Mouse (Mus musculus): ENCODE measurements around the gene Efcab3.
A peak's percentile ranks its signal among the peaks of the same experiment; 100 is the strongest.
"Not testable (repeated sequence)": the region's sequence is repeated elsewhere in the genome, so short reads cannot be mapped to it uniquely, and the experiment has no call there.

Gene Efcab3

DNA sequence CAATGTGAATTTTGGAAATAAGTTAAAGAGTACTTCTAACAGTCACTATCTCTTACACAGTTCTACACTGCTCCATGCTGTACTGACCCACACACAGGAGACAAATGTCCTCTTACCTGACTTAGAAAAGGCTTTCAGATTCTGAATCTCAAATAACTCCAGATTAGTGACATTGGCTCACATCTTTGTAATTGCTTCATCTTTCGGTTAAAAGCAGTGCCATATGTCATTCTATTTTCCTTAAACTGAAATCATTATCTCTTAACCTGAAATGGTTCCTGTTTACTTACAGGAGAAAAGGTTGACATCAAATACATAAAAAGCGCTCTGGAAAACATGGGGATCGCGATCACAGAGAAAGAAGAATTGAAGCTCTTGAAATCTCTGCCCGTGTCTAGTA, at the start of gene Efcab3:
Gene Efcab3, plus strand, starts transcription at position 301 of the 400 bp plus-strand sequence.
- DNase-seq, result no peak

DNA sequence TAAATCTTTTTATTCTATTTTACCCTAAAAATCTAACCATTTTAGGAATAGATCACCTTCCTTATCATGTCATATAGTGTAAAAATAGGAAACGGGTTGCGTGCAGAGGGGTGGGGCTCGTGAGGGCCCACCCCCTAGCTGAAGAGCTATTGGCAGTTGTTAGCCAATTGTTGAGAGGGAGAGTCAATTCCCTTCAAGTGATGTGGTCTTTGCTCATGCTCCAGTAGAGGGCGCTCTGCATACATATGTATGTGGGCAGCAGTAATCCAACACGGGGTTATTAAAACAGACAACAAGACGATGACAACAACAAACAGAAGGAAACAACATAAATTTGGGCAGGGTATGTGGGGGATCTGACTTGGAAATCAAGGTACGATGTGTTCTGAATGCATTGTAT, 42.3 kb upstream of the Efcab3 start:
- DNase-seq, result peak; percentile 19

DNA sequence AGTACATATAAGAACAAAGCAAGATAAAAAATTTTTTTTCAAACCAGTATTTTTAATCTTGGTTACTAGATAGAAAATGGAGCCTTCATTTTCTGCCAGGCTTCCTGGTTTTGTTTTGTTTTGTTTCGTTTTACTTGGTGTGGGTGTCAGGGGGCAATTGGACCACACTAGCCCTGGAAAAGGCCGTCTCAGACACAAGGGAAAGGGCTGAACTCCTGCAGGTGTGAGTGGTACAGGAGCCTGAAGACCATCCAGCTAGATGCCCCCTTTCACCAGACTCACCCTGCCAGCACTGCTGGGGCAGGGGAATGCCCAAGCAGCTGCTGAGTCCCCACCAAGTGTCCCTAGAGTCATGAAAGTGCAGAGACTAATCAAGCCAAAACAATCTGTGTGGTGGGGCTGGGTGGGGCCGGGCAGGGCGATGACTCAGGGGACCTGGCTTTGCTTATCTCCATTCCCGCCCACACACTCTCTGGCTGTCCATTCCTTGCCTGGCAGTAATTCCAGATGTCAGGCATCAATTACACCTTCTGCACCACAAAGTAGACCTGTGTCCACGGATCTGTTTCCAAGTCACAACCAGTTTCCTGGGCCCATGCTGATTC, 34.5 kb upstream of the Efcab3 start:
- no peak for DNase-seq

DNA sequence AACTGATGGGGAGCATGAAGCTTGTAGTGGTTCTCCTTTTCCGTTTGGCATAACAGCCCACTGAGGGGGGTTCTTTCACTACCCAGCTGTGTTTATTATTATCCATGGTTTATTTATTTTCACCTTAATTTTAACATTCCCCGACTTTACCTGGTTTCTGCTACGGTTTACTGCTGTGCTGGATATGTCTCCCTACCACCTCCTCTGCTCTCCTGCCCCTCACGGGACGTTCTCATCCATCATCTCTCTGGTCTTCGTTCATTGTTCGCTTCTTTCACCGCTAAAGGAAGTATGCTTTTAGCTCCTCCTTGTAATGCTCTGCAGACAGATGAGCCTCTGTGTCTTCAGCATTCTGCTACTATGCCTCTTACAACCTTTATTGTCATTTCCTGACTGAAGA, 33.9 kb upstream of the Efcab3 start:
- DNase-seq, result no peak

DNA sequence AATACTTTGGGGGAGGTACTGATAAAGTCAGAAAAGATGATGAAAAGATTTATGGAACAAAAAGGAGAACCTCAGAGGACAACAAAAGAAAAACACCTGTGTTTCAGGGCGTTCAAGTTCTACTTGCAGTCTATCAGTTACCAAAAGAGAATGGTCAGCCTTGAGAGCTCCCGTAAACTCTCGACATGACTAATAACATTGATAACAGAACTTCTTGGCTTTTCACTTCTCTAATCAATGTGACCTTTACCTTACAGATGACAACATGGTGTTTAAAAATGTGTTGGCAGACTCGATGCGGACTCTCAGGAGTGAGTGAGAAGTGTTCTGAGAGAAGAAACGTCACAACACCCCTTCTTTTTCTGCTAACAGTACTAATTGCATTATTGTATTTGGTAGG, 33.2 kb upstream of the Efcab3 start:
- DNase-seq, result no peak

DNA sequence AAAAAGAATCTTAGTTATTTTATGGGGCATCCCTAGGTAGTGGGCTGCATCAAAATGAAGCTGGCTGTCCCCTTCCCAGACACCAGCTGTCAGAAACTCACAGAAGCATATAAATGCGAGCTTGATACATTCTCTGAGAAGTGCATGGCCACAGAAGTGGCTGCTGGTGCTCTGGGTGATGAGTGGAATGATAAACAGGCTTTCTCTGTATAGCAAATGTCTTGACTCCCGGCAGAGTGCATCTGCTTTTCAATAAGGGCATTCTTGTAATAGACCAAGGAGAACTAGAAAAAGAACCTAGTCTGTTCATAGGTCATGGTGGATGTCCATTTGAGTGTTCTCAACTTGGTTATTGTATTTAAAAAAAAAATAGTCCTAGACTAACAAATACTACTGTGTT, 32.3 kb upstream of the Efcab3 start:
- no peak for DNase-seq

DNA sequence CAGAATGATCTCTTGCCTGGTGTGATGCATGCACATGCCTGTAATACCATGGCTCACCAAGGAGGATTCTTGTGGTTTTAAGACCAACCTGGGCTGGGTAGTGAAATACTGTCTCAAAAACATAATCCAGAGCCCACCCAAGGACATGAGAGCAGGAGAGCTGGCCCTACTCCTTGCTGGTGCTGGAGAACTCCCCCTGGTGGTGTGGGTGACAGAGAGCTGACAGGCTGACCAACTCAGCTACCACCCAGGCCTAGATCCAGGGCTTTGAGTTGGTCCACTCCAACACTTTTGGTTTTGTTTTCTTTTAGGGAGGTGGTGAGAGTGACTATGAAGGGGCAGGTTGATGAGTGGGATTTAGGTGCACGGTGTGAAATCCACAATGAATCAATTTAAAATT, 28.3 kb upstream of the Efcab3 start:
- no peak for DNase-seq

DNA sequence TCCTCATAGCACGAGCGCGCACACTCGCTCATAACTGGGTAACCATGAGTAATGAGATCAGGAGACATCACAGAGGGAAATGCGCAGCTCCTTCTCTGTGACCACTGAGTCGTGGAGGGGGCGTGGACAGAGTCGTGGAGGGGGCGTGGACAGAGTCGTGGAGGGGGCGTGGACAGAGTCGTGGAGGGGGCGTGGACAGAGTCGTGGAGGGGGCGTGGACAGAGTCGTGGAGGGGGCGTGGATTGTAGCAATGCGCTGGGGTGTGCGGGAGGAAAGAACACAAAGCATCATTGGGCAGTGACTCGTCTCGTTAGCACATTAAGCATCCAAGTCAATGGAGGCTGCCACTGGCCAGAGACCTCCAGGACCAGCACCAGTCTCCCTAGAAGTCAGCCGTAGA, 49.1 kb downstream of the Efcab3 start:
- DNase-seq, result not testable (repeated sequence)

DNA sequence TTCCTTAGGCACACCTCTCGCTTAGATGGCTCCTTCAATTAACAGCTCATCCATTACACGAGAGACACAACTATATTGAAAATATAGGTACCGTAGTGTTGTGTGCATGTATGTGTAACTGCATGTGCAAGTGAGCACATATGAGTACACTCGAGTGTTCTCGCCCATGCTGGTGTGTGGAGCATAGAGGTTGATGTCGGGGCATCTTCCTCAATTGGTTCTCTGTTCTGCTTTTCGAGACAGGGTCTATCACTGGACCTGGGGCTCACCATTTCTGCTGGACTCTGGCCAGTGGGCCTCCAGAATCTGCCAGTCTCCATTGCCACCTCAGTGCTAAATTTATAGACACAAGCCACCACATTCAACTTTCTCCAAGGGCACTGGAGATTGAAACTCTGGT, 54.4 kb downstream of the Efcab3 start:
- no peak for DNase-seq

DNA sequence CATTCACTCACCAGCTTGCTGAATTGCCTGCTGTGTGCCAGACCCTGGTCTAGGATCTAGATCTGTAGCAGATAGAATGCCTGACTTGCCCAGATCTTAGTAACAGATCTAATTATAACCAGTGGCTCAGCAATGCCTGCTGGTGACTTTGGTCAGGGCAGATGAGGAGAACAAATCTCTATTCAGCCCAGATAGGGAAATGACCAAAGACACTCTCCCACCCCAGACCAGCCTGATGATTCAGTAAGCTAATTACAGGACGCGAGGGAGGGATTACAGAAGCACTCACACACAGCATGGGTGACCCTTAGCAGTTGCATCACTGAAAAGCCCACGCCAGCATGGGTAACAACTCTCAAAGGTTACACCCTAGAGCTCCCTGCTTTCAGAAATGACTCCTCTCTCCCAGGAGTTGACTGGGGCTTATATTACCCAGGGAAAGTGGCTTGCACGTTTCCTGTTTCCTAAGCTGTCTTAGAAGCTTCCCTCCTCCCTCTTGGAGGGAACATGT, 57.2 kb downstream of the Efcab3 start:
- DNase-seq, result no peak

DNA sequence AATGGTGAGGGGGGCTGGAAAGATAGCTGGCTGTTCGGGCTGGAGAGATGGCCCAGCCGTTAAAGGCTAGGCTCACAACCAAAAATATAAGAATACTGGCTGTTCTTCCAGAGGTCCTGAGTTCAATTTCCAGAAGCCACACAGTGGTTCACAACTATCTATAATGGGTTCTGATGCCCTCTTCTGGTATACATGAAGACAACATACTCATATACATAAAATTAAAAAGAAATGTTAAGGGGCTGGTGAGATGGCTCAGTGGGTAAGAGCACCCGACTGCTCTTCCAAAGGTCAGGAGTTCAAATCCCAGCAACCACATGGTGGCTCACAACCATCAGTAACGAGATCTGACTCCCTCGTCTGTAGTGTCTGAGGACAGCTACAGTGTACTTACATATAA, 58.4 kb downstream of the Efcab3 start:
- not testable (repeated sequence) for DNase-seq

DNA sequence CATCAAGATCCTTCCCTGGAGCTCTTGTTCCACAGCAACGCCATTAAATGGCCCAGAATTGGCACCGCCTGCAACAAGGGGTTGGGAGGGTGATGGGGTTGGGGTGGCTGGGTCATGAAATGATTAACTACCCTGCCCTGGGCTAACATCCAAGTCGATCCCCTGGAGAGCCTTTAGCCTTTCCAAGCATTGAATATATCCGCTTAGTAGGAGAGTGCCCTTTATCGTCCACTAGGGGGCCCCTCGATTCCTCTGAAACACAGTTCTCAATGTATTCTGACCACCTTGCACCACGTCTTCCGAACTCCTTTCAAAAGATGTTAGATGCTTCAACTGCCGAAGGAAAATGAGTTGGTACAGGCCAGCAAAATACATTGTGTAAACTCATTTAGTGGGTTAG, 60.6 kb downstream of the Efcab3 start:
- DNase-seq, result peak; percentile 58

DNA sequence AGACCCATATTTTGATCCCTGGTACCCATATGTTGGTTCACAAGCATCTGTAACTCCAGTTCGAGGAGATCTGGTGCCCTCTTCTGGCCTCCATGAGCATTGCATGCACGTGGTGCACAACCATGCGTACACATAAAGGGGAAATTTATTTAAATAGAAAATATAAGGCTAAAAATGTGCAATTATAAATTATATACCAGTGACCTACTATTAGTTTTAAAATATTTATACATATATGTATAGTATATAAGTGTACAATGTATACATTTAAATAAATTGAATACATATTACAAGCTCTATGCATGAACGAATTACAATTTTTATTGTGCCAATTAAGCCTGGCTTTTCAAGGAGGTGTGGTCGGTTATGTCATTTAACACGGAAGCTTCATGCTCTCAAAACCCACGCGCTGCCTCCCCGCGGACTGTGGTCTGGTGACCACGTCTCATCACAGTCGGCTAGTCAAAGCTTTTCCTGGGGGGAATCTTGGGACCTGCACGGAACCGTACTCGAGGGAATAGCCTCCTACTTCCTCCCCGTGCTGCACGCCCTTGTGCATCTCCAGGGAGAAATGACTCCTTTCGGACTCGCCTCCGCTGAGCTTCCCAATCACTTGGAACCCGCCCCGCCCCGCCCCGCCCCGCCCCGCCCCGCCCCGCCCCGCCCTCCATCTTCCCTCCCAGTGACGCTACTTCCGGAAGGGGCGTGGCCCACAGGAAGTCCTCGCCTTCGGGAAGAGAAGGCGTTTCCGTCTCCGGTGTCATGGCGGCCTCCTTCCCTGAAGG, 62.5 kb downstream of the Efcab3 start, which contains the start of gene Mettl2:
Gene Mettl2, plus strand, starts transcription at position 691 of the 785 bp plus-strand sequence.
- DNase-seq, result peak; percentile 89

DNA sequence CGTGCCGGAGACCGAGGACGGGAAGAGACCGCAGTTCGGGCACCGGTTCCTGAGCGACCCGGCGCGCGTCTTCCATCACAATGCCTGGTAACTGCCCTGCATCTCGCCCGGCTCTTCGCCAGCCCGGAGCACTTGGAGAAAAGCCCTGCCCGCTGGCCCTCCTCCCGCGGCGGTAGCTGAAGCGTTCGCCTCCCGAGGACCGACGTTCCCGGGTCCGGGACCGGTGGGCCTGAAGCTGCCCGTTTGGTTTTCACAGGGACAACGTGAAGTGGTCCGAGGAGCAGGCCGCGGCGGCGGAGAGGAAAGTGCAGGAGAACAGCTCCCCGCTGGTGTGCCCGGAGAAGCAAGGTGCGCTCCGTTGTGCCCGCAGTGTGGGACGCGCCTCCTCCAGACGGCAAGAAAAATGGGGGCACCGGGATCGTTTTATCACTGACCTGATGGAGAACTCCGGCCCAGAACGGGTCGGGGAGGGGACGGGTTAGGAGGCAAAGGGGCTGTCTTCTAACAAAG, 63.2 kb downstream of the Efcab3 start:
- DNase-seq, result peak; percentile 58

DNA sequence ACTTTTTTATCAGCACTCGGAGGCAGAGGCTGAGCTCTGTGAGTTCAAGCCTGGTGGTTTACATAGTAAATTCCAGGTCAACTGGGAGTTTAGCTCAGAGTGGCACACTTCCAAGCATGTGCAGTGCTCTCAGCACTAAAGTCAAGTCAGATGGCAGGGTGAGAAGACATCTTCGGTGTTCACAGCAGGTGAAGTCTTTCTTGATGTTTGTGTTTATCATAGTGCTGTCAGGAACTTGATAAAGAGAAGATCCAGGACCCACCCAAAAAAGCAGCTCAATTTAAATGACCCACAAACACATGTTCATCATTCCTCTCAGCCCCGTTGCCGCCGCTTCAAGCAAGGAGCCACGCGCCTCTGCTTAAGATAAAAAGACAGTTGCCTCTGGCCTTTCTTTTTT, 72.3 kb downstream of the Efcab3 start:
- DNase-seq, result no peak

DNA sequence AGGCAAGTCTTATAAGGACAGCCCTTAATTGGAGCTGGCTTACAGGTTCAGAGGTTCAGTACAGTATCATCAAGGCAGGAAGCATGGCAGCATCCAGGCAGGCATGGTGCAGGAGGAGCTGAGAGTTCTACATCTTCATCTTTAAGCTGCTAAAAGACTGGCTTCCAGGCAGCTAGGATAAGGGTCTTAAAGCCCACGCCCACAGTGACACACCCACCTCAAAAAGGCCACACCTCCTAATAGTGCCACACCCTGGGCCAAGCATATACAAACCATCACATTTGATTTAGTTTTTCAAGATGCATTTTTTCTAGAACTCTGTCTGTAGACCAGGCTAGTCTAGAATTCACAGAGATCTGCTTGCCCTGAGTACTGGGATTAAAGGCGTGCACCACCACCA, 73.9 kb downstream of the Efcab3 start:
- DNase-seq, result not testable (repeated sequence)

DNA sequence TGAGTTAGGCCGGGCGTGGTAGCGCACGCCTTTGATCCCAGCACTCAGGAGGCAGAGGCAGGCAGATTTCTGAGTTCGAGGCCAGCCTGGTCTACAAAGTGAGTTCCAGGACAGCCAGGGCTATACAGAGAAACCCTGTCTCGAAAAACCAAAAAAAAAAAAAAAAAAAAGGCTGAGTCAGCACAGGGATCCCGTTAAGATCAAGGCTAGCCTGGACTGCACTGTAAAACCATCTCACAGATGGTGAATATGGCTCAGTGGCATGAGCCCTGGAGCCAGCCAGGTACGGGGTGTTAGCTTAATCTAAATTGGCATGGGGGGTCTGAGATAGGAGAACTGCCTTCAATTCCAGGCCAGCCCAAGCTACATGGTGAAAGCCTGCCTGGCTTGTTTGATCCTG, 77.1 kb downstream of the Efcab3 start:
- not testable (repeated sequence) for DNase-seq

DNA sequence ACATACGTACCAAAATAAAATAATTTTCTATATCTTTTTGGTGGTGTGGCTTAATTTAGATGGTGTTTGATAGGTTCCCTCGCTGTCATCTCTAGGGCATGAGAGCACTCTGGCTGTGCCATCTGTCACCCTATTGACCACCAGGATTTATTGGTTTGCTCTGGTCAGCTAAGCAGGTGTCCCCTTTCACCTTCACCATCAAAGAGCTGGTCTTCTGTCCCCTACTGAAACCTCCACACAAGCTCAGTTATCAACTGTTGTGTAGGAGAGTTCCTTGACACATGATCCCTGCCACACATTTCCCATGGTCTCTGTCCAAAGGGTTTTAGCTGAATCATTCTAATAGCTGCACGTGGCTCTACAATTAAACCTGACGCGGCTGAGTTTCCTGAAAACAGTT, 77.7 kb downstream of the Efcab3 start:
- DNase-seq, result no peak

DNA sequence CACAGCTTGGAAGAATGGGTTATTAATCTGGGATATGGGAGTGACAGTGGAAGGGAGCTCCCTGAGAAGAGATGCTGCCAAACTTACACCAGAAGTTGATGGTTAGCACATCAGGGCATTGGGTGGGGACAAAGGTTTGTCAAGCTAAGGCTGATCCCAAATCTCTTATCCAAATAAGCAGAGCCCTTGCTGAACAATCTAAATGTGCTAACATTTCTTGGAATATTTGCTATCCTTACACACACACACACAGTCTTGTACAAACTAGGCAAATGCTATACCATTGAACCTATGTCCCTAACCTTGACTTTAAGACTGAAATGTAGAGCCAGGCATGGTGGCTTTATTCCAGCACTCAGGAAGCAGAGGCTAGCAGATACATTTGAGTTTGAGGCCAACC, 80.2 kb downstream of the Efcab3 start:
- no peak for DNase-seq

DNA sequence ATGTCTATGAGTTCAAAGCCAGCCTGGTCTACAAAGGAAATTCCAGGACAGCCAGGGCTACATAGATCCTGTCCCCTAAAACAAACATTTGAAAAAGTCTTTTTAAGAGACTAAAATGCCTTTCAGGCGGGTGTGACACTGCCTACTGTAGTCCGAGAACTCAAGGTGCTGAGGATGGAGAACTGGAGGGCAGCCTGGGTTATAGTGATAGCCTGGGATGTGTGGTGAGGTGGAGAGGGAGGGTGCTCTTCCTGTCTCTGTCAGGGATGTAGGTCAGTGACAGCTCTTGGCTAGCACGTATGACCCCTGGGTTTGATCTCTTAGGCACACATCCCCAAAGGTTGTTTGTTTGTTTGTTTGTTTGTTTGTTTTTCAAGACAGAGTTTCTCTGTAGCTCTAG, 80.7 kb downstream of the Efcab3 start:
- no peak for DNase-seq

DNA sequence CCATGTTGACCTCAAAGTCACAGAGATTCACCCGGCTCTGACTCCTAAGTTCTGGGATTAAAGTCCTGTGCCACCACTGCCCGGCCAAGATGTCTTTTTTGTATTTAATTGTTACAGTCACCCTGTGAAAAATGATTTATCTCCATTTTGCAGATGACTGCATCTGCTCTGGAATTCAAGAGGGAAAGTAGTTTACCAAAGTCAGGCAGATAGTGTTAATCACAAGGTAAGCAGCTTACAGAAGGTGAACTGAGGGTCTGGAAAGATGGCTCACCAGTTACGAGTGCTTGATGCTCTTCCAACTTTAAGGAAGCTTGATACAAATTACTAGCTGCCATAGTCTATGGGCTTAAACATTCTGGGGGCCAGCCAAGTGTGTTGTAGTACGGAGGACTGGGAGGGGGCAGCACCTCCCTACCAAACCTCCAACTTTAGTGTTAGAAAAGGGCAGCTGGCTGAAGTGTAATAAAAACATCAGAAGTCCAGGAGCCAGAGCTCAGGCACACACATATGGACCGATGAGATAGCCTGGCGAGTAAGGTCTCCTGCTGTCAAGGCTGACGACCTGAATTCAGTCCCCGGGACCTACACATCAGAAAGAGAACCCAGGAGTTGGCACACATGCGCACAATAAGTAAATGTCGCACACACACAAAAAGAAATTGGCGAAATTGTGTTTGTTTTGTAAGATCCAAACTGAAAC, 81.3 kb downstream of the Efcab3 start:
- no peak for DNase-seq

DNA sequence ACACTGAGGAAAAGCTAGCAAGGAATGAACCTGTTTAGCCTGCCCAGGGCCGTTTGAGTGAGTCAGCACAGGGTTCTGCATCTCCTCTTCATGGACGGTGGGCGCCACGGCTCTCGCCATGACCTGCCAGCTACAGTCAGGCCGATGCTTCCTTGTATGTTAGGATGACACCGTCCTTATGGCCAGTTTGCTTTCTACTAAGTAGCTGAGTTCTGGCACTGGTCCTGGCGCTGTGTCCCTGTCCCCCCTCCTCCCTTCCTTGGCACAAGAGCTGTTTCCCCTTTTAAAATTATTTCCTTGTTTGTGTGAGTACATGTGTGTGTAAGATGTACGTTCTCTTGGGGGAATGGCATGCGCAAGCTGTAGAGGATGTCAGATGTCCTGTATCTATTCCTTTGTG, 81.8 kb downstream of the Efcab3 start:
- DNase-seq, result no peak

DNA sequence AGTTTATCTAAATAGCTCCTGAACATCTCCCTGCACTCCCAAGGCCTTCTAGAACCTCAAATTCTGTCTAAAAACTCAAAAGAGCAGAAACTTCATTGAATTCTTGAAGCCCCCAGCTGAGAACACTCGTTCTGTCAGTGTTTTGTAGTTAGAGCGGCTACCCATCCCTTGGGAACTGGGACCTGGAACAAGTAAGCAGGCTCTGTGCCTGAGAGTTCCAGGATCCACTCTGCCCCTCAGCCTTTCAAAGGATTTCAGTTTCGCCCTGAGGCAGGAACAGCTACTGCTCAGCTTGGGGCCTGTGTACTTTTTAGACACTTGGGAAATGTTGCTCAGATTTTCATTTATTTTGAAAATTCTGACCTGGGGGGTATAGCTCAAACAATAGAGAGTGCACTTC, 83.2 kb downstream of the Efcab3 start, which contains the start of gene Gm10842:
Gene Gm10842, plus strand, starts transcription at position 301 of the 400 bp plus-strand sequence.
- DNase-seq, result no peak

DNA sequence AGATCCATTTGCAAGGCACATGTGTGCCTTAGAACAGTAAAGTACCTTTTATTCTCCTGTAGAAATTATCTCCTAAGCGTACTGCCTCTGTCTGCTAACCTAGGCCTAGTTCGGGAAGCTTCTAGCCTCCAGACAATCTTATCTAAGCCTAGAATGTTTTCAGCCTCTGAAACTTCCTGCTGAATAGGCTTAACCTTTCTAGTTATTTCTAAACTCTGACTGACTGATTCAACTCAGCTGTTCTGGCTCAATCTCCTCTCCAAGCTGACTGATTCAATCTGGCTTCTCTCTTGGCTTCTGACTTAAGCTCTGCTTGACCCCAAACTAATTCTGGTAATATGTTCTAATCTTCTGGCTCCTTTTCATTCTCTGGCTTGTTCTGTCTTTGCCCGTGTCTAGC, 86.0 kb downstream of the Efcab3 start:
- DNase-seq, result no peak

Data from thymus, postnatal 4 days (tissue).